Mouse (Mus musculus): ENCODE results near the gene Syne2. TPM values are rescaled to one million over a fixed set of nuclear protein-coding genes. Genes with fewer than 3 reads are reported as not detected.

Gene Syne2
- polyA plus RNA-seq, 3 experiments from 2014 or later: 14.7 to 16.0 (median 15.6) TPM

DNA sequence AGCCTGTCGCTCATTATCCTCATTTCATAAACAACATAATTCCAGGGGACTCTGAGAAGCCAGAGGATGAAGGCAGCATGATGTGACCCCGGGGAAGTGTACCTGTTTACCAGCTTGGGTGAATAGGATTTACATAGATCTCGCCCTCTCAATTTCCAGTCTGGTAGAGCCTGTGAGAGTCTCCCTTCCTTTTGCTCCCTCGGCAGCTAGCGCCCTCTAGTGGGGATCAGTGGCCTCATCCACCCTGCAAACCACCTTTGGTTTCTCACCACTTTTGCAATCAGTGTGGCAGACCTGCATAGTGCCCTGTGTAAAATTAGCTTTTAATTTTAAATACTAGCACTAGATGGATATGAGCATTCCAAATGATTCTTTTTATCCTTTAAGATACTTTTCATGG is 133.4 kb downstream of the Syne2 start:
- ATAC-seq: peak; percentile 48

DNA sequence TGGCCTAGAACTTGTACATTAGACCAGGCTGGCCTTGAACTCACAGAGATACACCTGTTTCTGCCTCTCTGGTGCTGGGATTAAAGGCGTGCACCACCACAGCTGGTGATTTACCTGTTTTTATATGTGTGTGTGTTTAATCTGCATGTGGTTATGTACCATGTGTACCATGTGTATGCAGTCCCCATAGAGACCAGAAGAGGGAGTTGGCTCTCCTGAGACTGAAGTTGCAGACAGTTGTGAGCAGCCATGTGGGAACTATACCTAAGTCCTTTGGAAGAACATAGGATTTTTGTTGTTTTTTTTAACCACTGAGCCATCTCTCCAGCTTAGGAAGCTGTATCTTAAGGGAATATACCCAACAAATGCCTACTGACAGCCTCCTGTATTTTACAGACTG is 134.1 kb downstream of the Syne2 start:
- no peak for ATAC-seq

DNA sequence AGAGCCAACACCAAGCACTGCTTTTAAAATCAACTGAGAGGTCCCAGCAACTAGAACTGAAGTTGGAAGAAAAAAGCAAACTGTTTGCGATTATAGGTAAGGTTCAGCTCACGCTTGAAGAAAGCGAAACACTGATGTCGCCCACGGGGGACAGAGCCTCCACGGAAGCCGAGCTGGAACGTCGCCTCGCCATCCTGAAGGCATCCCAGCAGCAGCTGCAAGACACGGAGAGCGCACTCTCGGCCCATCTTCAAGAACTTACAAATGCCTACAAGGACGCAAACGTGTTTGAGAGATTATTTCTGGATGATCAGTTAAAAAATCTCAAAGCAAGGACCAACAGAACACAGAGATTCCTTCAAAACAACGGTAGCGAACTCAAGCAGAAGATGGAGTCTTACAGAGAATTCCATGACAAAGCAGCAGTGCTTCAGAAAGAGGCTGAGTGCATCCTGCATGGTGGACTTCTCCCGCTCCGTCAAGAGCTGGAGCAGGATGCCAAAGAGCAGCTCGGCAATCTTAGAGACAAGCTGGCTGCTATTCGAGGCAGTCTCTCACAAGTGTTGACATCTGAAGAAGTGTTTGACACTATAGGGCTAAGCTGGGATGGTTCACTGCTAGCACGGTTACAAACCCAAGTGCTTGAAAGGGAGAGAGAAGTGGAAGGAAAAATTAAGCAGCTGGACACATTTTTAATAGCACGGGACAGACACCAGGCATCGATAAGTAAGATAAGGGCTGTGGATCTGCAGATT is 148.7 kb downstream of the Syne2 start:
- no peak for ATAC-seq

DNA sequence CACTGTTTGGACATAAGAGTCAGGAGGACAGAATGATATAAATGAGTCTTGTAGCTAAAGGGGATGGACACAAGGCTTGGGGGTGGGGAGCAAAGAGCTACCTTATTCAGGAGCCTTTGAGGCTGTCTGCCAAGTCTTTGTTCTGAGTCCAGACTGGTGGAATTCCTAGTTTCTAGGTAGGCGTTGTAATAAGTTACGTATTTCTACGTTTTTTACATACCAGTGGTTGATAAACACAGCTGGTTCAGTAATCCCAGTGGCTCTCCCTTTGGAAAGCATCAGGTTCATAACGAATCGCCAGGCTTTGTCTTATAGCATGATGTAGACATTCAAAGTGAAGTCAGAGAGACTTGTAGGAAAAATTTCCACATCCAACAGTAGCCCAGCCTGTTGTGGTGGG is 161.1 kb downstream of the Syne2 start:
- no peak for ATAC-seq

DNA sequence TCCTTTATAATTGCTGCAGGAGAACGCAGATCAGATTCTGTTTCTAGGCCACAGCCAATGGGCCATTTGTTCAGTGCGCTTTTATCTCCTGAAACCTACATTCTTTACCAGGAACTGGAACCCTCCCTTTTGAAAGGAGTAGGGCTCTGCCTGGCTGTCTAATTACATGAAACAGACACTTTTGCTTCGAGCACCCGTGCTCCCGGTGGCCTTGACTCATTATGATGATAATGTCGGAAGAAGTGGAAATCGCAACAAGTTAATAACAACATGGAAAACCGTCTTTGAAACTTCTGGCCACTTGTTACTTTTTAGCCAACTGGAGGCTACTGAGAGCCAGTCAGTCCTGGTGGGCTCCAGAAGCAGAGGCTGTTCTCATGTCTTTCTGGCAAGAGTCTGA is 165.4 kb downstream of the Syne2 start:
- no peak for ATAC-seq

DNA sequence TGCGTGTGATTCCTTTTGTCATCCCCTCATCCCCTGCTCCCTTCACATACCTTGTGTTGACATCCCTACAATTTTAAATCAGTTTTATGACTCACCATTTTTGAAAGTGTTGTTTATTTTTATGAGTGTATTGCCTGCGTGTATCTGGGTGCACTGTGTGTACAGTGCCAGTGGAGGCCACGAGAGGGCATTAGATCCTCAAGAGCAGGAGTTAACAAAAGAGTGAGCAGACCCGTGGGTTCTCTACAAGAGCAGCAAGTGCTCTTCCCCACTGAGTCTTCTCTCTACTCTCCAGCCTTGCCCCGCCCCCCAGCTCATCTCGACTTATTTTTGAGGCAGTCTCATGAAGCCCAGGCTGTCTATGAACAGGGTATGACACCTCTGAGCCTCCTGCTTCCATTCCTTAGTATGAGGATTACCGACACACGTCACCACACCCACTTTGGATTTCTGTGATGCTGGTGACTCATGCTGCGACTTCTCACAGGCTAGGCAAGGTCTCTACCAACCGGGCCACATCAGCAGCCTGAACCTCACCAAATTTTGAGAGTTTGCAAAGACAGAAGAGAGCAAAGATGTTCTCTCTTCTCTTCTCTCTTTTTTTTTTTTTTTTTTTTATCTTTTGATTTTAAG is 174.4 kb downstream of the Syne2 start:
- no peak for ATAC-seq

DNA sequence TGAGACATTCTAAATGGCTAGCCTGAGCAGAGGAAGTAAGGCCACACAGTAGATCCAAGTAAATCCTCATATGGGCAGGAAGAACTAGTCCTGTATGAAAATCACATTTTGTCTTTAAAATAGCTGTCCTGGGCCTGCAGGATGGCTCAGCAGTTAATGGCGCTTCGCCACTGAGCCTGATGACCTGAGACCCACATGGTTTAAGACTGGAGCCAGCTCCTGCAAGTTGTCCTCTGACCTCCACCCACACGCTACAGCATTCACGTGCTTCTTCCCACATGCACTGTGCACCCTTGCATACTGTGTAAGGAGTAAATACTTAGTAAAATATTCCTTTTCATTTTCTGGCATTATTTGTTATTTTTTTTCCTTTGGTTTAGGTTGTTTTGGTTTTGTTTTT is 175.0 kb downstream of the Syne2 start:
- no peak for ATAC-seq

DNA sequence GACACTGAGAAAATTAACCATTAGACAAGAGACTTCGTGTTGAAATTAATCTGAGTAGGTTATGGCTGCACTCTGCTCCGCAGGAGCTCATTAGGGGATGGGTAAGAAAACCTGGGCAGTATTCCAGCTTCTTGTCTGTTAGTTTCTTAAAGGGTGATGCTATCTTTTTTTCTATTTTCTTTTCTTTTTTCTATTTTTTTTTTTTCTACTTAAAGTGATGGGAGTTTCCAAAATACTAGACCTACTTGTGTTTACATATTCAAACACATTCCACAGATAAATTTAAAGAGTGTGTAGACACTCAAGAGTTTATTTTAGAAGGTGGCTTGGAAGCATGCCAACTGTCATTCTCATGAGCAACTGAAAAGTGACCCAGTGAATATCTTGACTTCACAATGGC is 177.2 kb downstream of the Syne2 start:
- ATAC-seq: no peak

DNA sequence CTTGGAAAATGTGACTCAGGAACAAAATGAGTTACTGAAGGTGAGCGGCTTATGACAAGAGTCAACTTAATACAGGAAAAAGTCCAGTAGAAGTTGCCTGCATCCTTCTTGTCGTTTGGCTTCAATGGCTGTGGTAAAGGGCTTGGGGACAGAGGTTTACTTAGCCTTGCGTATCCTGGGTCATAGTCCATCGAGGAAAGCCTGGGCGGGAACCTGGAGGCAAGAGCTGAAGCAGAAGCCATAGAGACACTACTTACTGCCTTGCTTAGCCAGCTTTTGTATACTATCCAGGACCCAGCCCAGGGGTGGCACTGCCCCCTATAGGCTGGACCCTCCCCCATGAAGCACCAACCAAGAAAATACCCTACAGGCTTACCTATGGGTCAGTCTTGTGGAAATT is 179.6 kb downstream of the Syne2 start:
- ATAC-seq: no peak

DNA sequence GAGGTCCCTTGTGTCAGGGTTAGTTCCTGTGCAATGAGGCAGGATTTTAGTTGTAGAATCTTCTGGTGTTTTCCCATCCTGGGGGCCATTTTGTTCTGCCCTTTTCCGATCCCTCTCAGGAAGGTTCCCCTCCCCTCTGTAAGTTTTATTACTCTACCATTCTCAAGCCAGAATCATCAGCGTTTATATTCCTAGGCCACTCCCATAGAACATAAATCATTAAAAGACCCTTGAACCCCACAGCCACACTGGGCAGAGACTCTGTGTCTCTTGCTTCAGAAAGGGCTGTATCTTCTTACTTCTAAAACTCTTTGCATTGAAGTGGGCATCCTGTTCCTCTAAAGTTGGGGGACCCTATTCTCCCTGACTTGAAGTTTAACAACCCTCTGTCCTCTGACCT is 180.5 kb downstream of the Syne2 start:
- ATAC-seq: no peak

DNA sequence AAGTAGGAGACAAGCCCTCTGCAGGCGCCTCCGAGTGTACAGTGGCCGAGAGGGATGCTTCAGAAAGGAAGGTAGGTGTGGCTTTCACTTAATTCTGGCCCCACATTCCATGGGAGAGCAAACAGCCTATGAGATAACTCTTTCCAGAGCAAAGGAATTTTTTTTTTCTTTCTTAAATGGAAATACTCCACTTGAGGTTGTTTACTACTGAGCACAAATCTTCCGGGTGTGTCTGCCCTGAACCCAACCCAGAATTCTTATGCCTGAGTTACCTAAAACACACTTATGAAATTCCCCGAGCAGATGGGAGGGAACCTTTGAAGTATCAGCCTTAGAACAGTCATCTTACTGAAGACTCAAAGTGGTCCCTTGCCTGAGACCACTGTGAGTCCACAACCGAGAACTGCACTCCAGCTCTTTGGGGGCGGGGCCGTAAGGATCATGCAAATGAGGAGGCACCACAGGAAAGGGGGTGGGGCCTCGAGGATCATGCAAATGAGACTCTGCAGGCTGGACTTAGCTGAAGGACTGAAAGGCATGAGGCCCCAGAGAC is 186.8 kb downstream of the Syne2 start:
- ATAC-seq: no peak

DNA sequence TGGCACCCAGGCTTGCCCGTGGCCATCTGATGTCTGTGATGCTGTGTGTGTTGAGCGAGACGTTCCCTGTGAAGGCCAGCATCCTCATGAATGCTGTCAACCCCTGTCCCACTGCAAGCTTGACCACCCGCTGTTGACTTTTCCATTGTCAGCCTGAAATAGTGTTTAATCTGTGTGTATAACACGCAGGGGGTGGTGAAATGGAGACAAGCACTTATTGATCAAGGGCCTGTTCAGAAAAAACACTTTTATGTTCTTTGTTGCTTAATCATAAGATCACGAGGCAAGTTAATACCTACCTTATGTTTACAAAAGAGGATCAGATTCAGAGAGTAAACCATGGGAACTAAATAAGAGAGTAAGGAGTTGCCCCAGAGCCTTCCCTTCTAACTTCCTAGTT is 191.1 kb downstream of the Syne2 start:
- ATAC-seq: no peak

DNA sequence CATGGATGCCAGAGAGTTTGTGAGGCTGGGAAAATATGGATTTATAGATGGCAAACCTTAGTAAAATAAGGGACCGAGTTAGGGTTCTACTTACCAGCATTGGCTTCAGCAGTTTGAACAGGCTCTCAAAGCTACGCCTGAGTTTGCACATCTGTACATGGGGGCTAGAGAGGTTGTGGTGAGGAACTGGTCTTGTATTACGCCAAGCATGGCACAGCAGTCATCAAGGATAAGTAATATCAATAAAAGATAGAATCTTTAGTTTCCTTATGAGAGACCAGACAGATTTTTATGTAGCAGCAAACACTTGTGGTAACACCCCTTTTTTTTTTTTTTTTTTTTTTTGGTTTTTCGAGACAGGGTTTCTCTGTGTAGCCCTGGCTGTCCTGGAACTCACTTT is 194.9 kb downstream of the Syne2 start:
- no peak for ATAC-seq

DNA sequence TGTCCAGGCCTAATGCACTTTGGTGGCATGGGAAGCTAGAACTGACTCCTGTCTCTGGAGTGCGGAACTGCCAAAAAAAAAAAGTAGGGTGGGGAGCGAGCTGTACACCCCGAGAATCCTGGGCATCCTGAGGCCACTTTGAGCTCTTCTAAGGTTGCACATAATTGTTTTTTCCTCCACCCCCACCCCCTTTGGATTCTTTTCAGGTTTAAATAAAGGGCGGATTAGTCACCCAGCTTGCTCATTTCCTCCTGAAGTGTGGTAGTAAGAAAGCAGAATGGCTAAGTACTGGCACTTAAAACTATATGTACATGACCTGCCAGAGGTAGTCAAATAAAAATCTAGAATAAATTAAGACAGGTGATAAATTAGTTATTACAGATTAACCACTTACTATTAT is 195.5 kb downstream of the Syne2 start:
- ATAC-seq: no peak

DNA sequence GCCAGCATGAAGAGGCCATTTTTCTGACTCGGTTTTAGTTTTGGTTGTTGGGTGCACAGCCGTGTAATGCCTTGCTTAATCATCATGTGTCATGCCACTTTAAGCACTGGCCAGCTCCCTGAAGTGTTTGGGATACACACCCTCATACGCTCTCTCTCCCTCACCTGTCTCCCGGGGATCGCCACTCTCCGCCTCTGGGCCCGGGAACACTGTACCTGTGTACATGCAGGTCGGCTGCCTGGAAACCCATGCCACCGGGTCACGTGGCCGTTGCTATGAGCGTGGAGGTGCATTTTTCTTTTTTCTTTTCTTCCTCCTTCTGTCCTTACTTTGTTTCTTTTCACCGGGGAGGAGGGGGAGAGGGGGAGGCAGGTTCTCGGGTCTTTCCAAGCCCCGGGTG is 197.1 kb downstream of the Syne2 start:
- ATAC-seq: no peak

DNA sequence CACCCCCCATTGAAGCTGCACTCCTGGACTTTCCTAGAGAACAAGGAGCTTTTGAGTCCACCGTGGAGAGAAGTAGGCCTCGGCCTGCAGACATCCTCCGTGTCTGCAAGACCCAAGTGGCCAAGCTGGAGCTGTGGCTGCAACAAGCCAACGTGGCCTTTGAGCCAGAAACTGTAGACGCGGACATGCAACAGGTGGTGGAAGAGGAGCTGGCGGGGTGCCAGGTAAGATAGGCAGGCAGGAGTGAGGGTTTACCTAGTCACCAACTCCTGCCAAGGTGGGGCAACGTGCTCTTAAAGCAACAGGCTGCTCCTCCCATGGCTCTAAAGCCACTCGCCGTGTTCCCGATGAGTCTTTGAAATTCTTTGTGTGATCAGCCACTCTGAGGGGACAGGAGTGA is 197.6 kb downstream of the Syne2 start:
- ATAC-seq: no peak

DNA sequence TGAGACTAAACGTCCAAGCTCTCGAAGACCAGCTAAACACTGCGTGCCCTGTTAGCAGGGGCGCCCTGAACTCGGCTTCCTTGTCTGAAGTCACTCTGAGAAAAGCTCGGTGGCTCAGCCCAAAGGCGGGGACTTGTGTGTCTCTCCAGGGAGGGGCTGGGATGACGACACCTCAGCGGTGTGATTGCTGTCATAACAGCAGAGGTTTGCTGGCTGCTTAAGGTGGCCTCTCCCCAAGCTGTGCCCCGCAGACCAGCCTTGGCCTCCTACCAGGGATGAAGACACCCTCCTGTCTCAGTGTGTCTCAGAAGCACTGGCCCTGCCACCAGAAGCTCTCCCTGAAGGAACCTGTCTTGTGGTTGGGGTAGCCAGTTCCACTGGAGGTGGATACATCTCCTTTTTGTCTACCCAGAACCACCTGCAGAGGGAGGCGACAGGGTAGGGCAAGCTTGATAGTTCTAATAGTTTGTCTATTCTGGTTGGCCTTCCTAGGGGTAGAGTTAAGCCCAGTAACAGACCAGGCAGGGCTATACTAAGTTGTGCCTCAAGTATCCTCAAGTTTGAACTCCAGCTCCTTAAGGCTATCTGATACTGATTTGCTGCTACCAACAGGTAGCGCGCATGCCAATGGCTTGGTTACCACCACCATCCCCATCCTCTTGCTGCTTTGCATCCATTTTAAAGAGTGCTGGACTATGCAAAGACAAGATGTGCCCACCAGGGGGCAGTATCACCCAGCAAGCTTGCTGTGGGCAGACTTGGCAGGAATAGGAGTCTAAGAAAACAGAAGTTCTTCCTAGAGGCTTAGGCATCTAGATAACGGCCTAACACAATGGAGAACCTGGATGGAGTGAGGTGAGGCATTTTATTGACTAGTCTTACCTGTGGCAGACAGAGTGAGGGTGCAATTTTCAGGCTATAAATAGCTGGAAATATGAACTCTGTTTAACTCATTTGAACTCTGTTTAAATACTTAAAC is 198.5 kb downstream of the Syne2 start:
- ATAC-seq: peak; percentile 85

DNA sequence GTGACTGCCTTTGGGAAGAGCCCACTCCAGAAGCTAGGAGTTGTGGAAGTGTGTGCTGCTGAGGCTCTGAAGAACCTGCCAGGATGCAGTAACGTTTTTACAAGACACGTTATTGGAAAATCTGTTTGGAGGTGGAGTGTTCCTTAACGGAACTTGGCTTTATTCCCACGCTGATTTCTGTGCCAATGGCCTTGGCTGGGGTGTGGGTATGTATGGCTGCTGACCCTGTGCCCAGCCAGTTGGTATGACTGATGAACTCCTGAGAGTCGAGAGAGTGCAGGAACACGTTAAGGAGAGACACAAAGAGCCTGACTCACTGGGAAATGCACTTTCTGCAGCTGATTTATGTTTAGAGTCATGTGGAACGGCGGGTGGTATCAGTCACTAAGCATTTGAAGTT is 200.7 kb downstream of the Syne2 start:
- ATAC-seq: no peak

DNA sequence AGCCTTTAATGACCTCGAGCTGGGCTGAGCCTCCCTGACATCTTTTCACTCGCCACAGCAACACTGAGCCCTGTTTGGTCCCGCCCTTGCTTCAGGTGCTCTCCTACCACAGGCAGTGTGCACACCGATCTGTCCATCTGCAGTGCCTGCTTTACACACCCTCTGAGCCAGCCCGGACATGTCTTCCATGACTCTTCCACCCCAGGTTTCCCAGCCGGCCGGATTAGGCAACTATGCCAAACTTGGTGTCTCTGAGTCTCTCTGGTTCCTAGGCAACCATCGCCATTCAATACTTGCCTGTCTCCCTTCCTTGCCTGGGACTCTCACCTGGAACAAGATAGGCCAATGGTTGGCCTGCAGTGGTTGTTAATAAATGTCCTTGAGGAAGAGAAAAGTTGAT is 224.4 kb downstream of the Syne2 start:
- ATAC-seq: no peak

DNA sequence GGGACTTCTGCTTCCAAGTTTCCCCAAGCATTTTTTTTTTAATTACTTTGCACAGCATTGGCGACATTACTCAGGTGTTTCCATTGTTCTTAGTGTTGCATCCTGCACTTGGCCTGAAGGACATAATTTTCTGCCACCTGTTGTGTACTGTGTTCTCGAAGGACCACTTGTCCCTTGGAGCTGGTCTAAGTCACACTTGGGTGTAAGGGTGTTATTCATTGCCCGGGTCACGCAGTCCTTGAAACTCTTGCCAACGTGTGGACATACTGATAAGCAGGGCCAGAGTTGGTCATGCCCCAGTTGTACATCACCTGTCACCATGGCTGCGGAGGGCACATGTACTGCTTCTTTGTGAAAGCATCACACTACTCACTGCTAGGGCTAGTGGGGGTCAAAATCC is 228.6 kb downstream of the Syne2 start:
- ATAC-seq: no peak

DNA sequence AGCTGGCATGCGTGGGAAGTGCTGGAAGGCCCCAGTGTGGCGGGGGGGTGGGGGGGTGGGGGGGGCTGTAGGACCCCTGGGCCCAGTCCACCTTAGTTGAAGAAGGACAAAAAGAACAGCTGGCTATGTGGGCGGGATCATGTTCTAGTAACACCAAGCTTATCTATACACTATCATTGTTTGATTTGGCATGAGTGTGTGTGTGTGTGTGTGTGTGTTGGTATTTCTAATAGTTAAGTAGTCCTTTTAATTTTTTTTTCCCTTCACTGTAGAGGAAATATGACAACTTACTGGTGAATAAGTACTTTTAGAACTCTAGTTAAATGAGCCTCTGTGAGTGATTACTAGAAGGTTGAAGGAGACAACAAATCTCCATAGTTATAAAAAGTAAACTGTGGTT is 230.0 kb downstream of the Syne2 start:
- ATAC-seq: no peak

DNA sequence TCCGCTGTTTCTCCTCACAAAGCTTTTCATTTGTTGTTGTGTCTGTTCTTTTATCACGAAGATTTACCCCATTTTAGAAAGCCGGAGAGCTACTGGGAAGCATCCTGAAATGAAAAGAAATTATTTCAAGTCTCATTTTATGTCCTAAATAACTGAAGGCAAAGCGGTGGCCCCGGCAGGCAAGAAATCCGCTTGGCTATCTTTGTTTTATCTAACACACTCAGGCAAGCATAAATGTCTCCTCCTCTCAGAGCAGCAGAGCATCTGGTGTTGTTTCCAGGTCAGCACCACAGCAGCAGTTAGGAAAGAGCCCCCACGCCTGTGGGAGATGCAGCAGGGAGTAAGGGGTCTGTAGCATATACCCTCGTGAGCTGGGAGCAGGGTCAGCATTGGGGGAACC is 230.7 kb downstream of the Syne2 start:
- no peak for ATAC-seq

DNA sequence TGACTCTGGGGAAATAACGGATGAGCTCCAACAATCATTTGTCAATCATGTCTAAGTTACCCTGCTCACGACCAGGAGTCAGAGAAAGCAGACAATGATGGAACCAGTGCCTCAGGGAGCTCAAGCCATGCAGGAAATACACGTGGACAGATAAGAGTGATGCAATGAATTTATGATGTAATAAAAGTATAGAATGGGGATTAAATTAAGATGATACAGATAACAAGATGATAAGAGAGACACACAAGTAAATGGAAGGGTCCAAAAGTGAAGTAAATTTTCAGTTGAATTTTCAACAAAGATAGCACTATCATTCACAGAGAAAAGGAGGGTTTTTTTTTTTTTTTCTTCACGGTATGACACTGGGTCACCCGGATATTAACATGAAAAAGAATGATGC is 231.4 kb downstream of the Syne2 start:
- ATAC-seq: no peak
